Mouse (Mus musculus) kidney, embryonic 15.5 days (tissue): ENCODE results near the gene Creb3. TPM values are rescaled to one million over a fixed set of nuclear protein-coding genes. Genes with fewer than 3 reads are reported as not detected.
"Not testable (repeated sequence)": the region's sequence is repeated elsewhere in the genome, so short reads cannot be mapped to it uniquely, and the experiment has no call there.

Experiments used
- ATAC-seq: fragments of 200-750 bp; cut with Nextera tagmentation; replicated peaks from 2 replicates; pipeline ENCODE4 v1.8.0; 2017; ENCODE audit warnings: moderate TSS enrichment; ENCODE audit not compliant: low FRiP score
- H3K27ac ChIP-seq: fragments of 300-500 bp; sonication (generic); 2 replicates; pipeline ENCODE4 v1.5.1; 2015; ENCODE audit warnings: mild to moderate bottlenecking, inconsistent platforms
- H3K27me3 ChIP-seq: fragments of 300-500 bp; sonication (generic); 2 replicates; pipeline ENCODE4 v1.6.1; 2015; ENCODE audit warnings: inconsistent platforms
- H3K36me3 ChIP-seq: fragments of 300-500 bp; sonication (generic); 2 replicates; pipeline ENCODE4 v1.6.1; 2015; ENCODE audit warnings: inconsistent platforms
- H3K4me1 ChIP-seq: fragments of 300-500 bp; sonication (generic); 2 replicates; pipeline ENCODE4 v1.6.1; 2015; ENCODE audit warnings: inconsistent platforms
- H3K4me2 ChIP-seq: fragments of 300-500 bp; sonication (generic); 2 replicates; pipeline ENCODE4 v1.6.1; 2015; ENCODE audit warnings: moderate library complexity, mild to moderate bottlenecking, inconsistent platforms
- H3K4me3 ChIP-seq: fragments of 300-500 bp; sonication (generic); replicated peaks from 2 replicates; pipeline ENCODE4 v1.5.1; 2015; ENCODE audit warnings: mild to moderate bottlenecking, inconsistent platforms
- H3K9ac ChIP-seq: fragments of 300-500 bp; sonication (generic); 2 replicates; pipeline ENCODE4 v1.6.1; 2015; ENCODE audit warnings: mild to moderate bottlenecking, inconsistent platforms
- H3K9me3 ChIP-seq: fragments of 300-500 bp; sonication (generic); replicated peaks from 2 replicates; pipeline ENCODE4 v1.6.1; 2016; ENCODE audit warnings: inconsistent platforms
- WGBS: fragments of 180-500 bp; shearing (Covaris S2); methylation state at CpG from one replicate; pipeline ENCODE4 v1.1.7; 2015; ENCODE audit warnings: mixed read lengths; 5-methylcytosine and 5-hydroxymethylcytosine counted together
- polyA plus RNA-seq: library from polyadenylated mRNA; unstranded; fragments of >200 nt; fragmentation: Nextera tagmentation; extraction: Ambion mirVana; gene quantifications from 2 replicates; pipeline ENCODE4 v1.2.1, GENCODE M21; 2015

Gene Creb3
- polyA plus RNA-seq, 1 experiment from 2014 or later, result 66.4 TPM

GRCm38 (mm10) chr4:43586411-43586810 is 24.3 kb downstream of the Creb3 start:
- no peak overlapping the region for H3K9ac ChIP-seq
- peaks cover 27% of the 10 kb centered on the region for H3K4me1 ChIP-seq
- whole genome bisulfite sequencing, result 72% methylated on average over 8 of the region's 8 CpGs
- H3K27ac ChIP-seq, result no peak overlapping the region
- no peaks in the 10 kb centered on the region for H3K9me3 ChIP-seq
- H3K4me2 ChIP-seq, result no peak overlapping the region
- ATAC-seq, result no peak
- no peak overlapping the region for H3K4me3 ChIP-seq
- H3K36me3 ChIP-seq, result peaks cover 31% of the 10 kb centered on the region
- no peaks in the 10 kb centered on the region for H3K27me3 ChIP-seq

- H3K4me1 ChIP-seq, result peaks cover 27% of the 10 kb centered on the region
- H3K9ac ChIP-seq, result no peak overlapping the region
- no peaks in the 10 kb centered on the region for H3K9me3 ChIP-seq
- no peak for ATAC-seq
- H3K4me2 ChIP-seq, result no peak overlapping the region
- H3K36me3 ChIP-seq, result peaks cover 18% of the 10 kb centered on the region
- H3K27me3 ChIP-seq, result no peaks in the 10 kb centered on the region
- no peak overlapping the region for H3K27ac ChIP-seq
- 55% methylated on average over 7 of the region's 7 CpGs for WGBS
- H3K4me3 ChIP-seq, result no peak overlapping the region
Measured at GRCm38 (mm10) chr4:43587681-43588080, 25.5 kb downstream of the Creb3 start.

GRCm38 (mm10) chr4:43591543-43591942 is 29.4 kb downstream of the Creb3 start:
- H3K4me2 ChIP-seq, result no peak overlapping the region
- H3K9me3 ChIP-seq, result no peaks in the 10 kb centered on the region
- H3K27ac ChIP-seq, result no peak overlapping the region
- WGBS, result 34% methylated on average over 5 of the region's 5 CpGs
- no peaks in the 10 kb centered on the region for H3K36me3 ChIP-seq
- H3K27me3 ChIP-seq, result no peaks in the 10 kb centered on the region
- peaks cover 7% of the 10 kb centered on the region; the same call in 1 of the 2 replicates for H3K4me1 ChIP-seq
- no peak overlapping the region for H3K9ac ChIP-seq
- no peak overlapping the region for H3K4me3 ChIP-seq
- no peak for ATAC-seq

GRCm38 (mm10) chr4:43591961-43592360 is 29.8 kb downstream of the Creb3 start:
- H3K27ac ChIP-seq, result no peak overlapping the region
- H3K36me3 ChIP-seq, result no peaks in the 10 kb centered on the region
- no peak overlapping the region for H3K9ac ChIP-seq
- no peak overlapping the region for H3K4me2 ChIP-seq
- peaks cover 7% of the 10 kb centered on the region; the same call in 1 of the 2 replicates for H3K4me1 ChIP-seq
- no peak overlapping the region for H3K4me3 ChIP-seq
- H3K27me3 ChIP-seq, result no peaks in the 10 kb centered on the region
- ATAC-seq, result no peak
- 85% methylated on average over 3 of the region's 3 CpGs for WGBS
- no peaks in the 10 kb centered on the region for H3K9me3 ChIP-seq

GRCm38 (mm10) chr4:43593453-43593852 is 31.3 kb downstream of the Creb3 start:
- no peak for ATAC-seq
- Histone ChIP-seq H3K9ac (no peak overlapping the region), H3K27me3 (no peaks in the 10 kb centered on the region), H3K27ac (no peak overlapping the region), H3K4me3 (no peak overlapping the region), H3K4me1 (peaks cover 1% of the 10 kb centered on the region; the same call in 1 of the 2 replicates), H3K4me2 (no peak overlapping the region), H3K36me3 (no peaks in the 10 kb centered on the region), H3K9me3 (no peaks in the 10 kb centered on the region)
- WGBS, result 42% methylated on average over 3 of the region's 3 CpGs

GRCm38 (mm10) chr4:43596597-43596996 is 34.5 kb downstream of the Creb3 start:
- 79% methylated on average over 2 of the region's 2 CpGs for WGBS
- not testable (repeated sequence) for H3K27me3 ChIP-seq, H3K27ac ChIP-seq, H3K9me3 ChIP-seq, H3K4me2 ChIP-seq, H3K4me3 ChIP-seq, H3K36me3 ChIP-seq, H3K4me1 ChIP-seq, ATAC-seq, H3K9ac ChIP-seq

GRCm38 (mm10) chr4:43598200-43598599 is 36.1 kb downstream of the Creb3 start:
- H3K27me3 ChIP-seq, result no peaks in the 10 kb centered on the region

GRCm38 (mm10) chr4:43598650-43599380 is 36.7 kb downstream of the Creb3 start:
- Histone ChIP-seq H3K36me3 (no peaks in the 10 kb centered on the region), H3K4me1 (no peaks in the 10 kb centered on the region), H3K9me3 (no peaks in the 10 kb centered on the region), H3K4me3 (no peak overlapping the region), H3K9ac (no peak overlapping the region), H3K27me3 (no peaks in the 10 kb centered on the region), H3K27ac (no peak overlapping the region), H3K4me2 (no peak overlapping the region)
- WGBS, result 82% methylated on average over 7 of the region's 7 CpGs
- ATAC-seq, result no peak

More at GRCm38 (mm10) chr4:43598200-43598599, 36.1 kb downstream of the Creb3 start:
- no peak overlapping the region for H3K4me3 ChIP-seq
- H3K27ac ChIP-seq, result no peak overlapping the region
- H3K9me3 ChIP-seq, result no peaks in the 10 kb centered on the region
- H3K9ac ChIP-seq, result no peak overlapping the region
- 79% methylated on average over 4 of the region's 4 CpGs for WGBS
- H3K36me3 ChIP-seq, result no peaks in the 10 kb centered on the region
- no peak overlapping the region for H3K4me2 ChIP-seq
- 0 out of 2 replicates have a peak, but pooled peaks have one; percentile 40 for ATAC-seq
- no peaks in the 10 kb centered on the region for H3K4me1 ChIP-seq

- Histone ChIP-seq H3K9ac (no peak overlapping the region), H3K4me3 (no peak overlapping the region), H3K4me2 (no peak overlapping the region), H3K9me3 (no peaks in the 10 kb centered on the region), H3K36me3 (no peaks in the 10 kb centered on the region), H3K27ac (no peak overlapping the region), H3K4me1 (peaks cover 3% of the 10 kb centered on the region; the same call in 1 of the 2 replicates), H3K27me3 (no peaks in the 10 kb centered on the region)
- 85% methylated on average over 9 of the region's 9 CpGs for WGBS
- no peak for ATAC-seq
Measured at GRCm38 (mm10) chr4:43600195-43600934, 38.2 kb downstream of the Creb3 start.

GRCm38 (mm10) chr4:43604099-43604498 is 42.0 kb downstream of the Creb3 start:
- no peaks in the 10 kb centered on the region for H3K36me3 ChIP-seq
- 70% methylated on average over 3 of the region's 3 CpGs for WGBS
- peaks cover 3% of the 10 kb centered on the region; the same call in 1 of the 2 replicates for H3K4me1 ChIP-seq
- no peak for ATAC-seq
- H3K27me3 ChIP-seq, result no peaks in the 10 kb centered on the region
- H3K9ac ChIP-seq, result no peak overlapping the region
- H3K4me2 ChIP-seq, result no peak overlapping the region
- no peak overlapping the region for H3K4me3 ChIP-seq
- H3K9me3 ChIP-seq, result no peaks in the 10 kb centered on the region
- H3K27ac ChIP-seq, result no peak overlapping the region

GRCm38 (mm10) chr4:43604751-43605685 is 42.9 kb downstream of the Creb3 start:
- Histone ChIP-seq H3K9me3 (no peaks in the 10 kb centered on the region), H3K4me2 (no peak overlapping the region), H3K4me1 (peaks cover 3% of the 10 kb centered on the region; the same call in 1 of the 2 replicates), H3K36me3 (no peaks in the 10 kb centered on the region), H3K27ac (no peak overlapping the region), H3K9ac (no peak overlapping the region), H3K27me3 (no peaks in the 10 kb centered on the region), H3K4me3 (no peak overlapping the region)
- WGBS, result 56% methylated on average over 9 of the region's 9 CpGs
- no peak for ATAC-seq
